Mouse (Mus musculus): ENCODE measurements around the gene Mpdu1. TPM values are rescaled to one million over a fixed set of nuclear protein-coding genes. Genes with fewer than 3 reads are reported as not detected.

The Mpdu1 gene
- polyA plus RNA-seq, 1 experiment from 2014 or later = 59.3 TPM

DNA sequence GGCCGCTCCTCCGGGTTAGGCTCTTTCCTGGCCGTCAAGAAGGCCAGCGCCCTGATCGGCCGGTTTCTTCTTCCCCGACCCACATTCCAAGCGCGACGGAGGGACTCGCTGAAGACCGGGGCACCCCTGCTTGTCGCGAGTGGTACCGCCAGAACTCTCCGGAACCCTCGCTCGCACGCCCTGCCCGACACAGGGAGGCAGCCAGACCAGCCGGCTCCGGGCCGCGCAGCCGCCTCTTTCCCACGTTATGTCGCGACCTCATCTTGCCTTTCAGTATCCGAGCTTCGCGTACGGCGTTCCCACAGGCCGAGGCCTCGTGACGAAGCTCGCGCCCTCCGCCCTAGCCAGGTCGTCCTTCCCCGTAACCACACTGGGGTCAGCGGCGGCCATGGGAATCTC lies 9.3 kb upstream of the Mpdu1 start:
- Histone ChIP-seq H3K9me3 (no peaks in the 10 kb centered on the region), H3K9ac (peak overlapping the region; percentile 100), H3K27ac (peak overlapping the region; percentile 97), H3K36me3 (peaks cover 75% of the 10 kb centered on the region), H3K4me1 (peaks cover 28% of the 10 kb centered on the region), H3K4me2 (replicated peaks) (peak overlapping the region; percentile 99), H3K27me3 (no peaks in the 10 kb centered on the region), H3K4me3 (peak overlapping the region; percentile 100)
- 0 out of 2 replicates have a peak, but pooled peaks have one; percentile 10 for ATAC-seq (ENCODE audit: low FRiP score, low read depth)
- under 1% methylated on average over 43 of the region's 43 CpGs for WGBS

DNA sequence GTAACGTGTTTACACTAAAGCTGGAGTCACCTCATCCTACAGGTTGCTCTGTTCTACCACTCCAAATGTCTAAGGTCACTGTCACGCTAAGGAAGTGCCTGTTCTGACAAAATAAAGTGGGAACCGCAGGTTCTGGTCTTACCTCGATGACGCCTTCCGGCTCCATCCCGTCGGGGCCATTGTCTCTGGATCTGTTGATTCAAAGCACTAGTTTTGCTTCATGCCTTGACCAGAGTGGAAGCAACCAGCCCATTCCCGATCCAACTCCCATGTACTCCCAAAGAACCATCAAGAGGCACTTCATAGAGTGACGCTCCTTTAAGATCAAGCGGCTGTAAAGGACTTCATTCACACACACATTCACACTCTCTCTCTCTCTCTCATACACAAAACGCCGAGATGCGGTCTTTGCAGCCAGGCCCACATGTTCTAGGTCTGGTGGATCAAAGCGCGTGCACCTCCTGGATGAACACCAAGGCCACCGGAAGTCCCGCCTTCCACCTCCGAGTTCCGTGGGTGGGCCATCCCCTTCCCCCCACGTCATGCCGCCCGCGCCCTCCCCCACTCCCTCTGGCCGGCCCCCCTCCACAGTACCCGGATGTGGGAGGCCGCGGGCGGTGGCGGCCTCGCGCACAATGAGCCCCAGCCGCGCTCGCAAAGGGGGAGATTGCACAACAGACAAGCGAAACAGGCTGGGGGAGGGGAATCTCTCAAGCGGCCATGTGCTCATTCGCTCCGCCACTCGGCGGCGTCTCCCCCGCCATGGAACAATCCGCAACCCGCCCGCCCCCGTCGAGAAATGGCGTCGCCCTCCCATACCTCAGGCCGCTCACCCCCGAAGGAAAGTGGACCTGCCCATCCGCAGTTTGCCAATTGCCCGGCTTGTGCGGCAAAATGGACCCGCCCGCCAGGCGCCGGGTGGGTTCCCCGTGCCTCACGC lies 8.6 kb upstream of the Mpdu1 start:
- H3K27me3 ChIP-seq = no peaks in the 10 kb centered on the region
- H3K9me3 ChIP-seq = no peaks in the 10 kb centered on the region
- under 1% methylated on average over 47 of the region's 61 CpGs for WGBS
- H3K27ac ChIP-seq = peak overlapping the region; percentile 97
- peak overlapping the region; percentile 100 for H3K9ac ChIP-seq
- peak; percentile 66 for ATAC-seq (ENCODE audit: low FRiP score, low read depth)
- H3K4me3 ChIP-seq = peak overlapping the region; percentile 100
- peaks cover 75% of the 10 kb centered on the region for H3K36me3 ChIP-seq
- peak overlapping the region; percentile 99 for H3K4me2 ChIP-seq (replicated peaks)
- peaks cover 28% of the 10 kb centered on the region for H3K4me1 ChIP-seq

DNA sequence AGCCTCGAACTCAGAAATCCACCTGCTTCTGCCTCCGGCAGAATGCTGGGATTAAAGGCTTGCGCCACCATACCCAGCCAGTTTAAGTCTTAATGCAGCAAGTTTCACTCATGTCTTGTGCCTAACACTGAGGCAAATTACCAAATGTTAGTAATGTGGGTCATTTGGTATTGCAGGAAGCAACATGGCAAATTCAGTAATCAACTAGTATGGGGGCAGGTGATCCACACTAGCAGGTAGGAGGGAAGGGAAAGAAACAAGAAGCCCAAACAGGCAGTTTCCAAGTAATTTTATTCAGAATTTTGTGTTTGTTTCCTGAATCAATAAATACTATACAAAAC lies 4.2 kb upstream of the Mpdu1 start:
- Histone ChIP-seq H3K4me3 (no peak overlapping the region), H3K36me3 (peaks cover 71% of the 10 kb centered on the region), H3K27me3 (no peaks in the 10 kb centered on the region), H3K9me3 (no peaks in the 10 kb centered on the region), H3K9ac (no peak overlapping the region), H3K27ac (no peak overlapping the region), H3K4me1 (peaks cover 27% of the 10 kb centered on the region), H3K4me2 (replicated peaks) (no peak overlapping the region)
- 84% methylated on average over 3 of the region's 3 CpGs for WGBS
- ATAC-seq (ENCODE audit: low FRiP score, low read depth) = no peak

GRCm38 (mm10) chr11:69665961-69666664 lies 3.7 kb upstream of the Mpdu1 start, which contains the start of gene Cd68:
Gene Cd68 (minus strand): TSS chr11:69666153.
- no peak within 1 kb of the TSS for H3K9ac ChIP-seq
- WGBS = 24% methylated on average over 7 of the region's 7 CpGs
- ATAC-seq (ENCODE audit: low FRiP score, low read depth) = no peak
- H3K9me3 ChIP-seq = no peaks in the 10 kb centered on the region
- peaks cover 32% of the 10 kb centered on the region for H3K4me1 ChIP-seq
- H3K27ac ChIP-seq = no peak within 1 kb of the TSS
- H3K27me3 ChIP-seq = no peaks in the 10 kb centered on the region
- H3K4me3 ChIP-seq = no peak within 1 kb of the TSS
- H3K36me3 ChIP-seq = peaks cover 71% of the 10 kb centered on the region
- H3K4me2 ChIP-seq (replicated peaks) = 0 out of 2 replicates have a peak within 1 kb of the TSS, but pooled peaks have one; percentile 25

- no peak for ATAC-seq (ENCODE audit: low FRiP score, low read depth)
- H3K27me3 ChIP-seq = no peaks in the 10 kb centered on the region
- peaks cover 29% of the 10 kb centered on the region for H3K4me1 ChIP-seq
- no peak overlapping the region for H3K27ac ChIP-seq
- peaks cover 67% of the 10 kb centered on the region for H3K36me3 ChIP-seq
- no peak overlapping the region for H3K4me3 ChIP-seq
- H3K9ac ChIP-seq = no peak overlapping the region
- H3K9me3 ChIP-seq = no peaks in the 10 kb centered on the region
- 0 out of 2 replicates have a peak overlapping the region, but pooled peaks have one; percentile 25 for H3K4me2 ChIP-seq (replicated peaks)
- WGBS = 70% methylated on average over 9 of the region's 9 CpGs
Observed at GRCm38 (mm10) chr11:69665457-69665960, 3.1 kb upstream of the Mpdu1 start.

GRCm38 (mm10) chr11:69664841-69665240 lies 2.4 kb upstream of the Mpdu1 start:
- H3K36me3 ChIP-seq = peaks cover 66% of the 10 kb centered on the region
- peaks cover 22% of the 10 kb centered on the region for H3K4me1 ChIP-seq
- H3K4me3 ChIP-seq = no peak overlapping the region
- no peaks in the 10 kb centered on the region for H3K9me3 ChIP-seq
- H3K4me2 ChIP-seq (replicated peaks) = no peak overlapping the region
- H3K27ac ChIP-seq = no peak overlapping the region
- 94% methylated on average over 7 of the region's 7 CpGs for WGBS
- no peaks in the 10 kb centered on the region for H3K27me3 ChIP-seq
- no peak overlapping the region for H3K9ac ChIP-seq
- no peak for ATAC-seq (ENCODE audit: low FRiP score, low read depth)

- H3K27ac ChIP-seq = peak overlapping the region; percentile 95; the same call in 1 of the 2 replicates
Observed at GRCm38 (mm10) chr11:69663795-69664194, 1.4 kb upstream of the Mpdu1 start.

GRCm38 (mm10) chr11:69662967-69663671 lies 677 bp upstream of the Mpdu1 start:
- Histone ChIP-seq H3K9ac (peak overlapping the region; percentile 71), H3K27ac (peak overlapping the region; percentile 95), H3K4me2 (replicated peaks) (peak overlapping the region; percentile 65), H3K4me1 (peaks cover 14% of the 10 kb centered on the region), H3K4me3 (peak overlapping the region; percentile 57), H3K27me3 (no peaks in the 10 kb centered on the region), H3K36me3 (peaks cover 63% of the 10 kb centered on the region), H3K9me3 (no peaks in the 10 kb centered on the region)
- 69% methylated on average over 13 of the region's 13 CpGs for WGBS
- ATAC-seq (ENCODE audit: low FRiP score, low read depth) = 0 out of 2 replicates have a peak, but pooled peaks have one; percentile 2

More at GRCm38 (mm10) chr11:69663795-69664194, 1.4 kb upstream of the Mpdu1 start:
- Histone ChIP-seq H3K4me3 (no peak overlapping the region), H3K9me3 (no peaks in the 10 kb centered on the region), H3K27me3 (no peaks in the 10 kb centered on the region), H3K9ac (no peak overlapping the region), H3K4me2 (replicated peaks) (peak overlapping the region; percentile 65; the same call in 1 of the 2 replicates), H3K36me3 (peaks cover 63% of the 10 kb centered on the region), H3K4me1 (peaks cover 14% of the 10 kb centered on the region)
- no peak for ATAC-seq (ENCODE audit: low FRiP score, low read depth)
- 88% methylated on average over 6 of the region's 6 CpGs for WGBS

- Histone ChIP-seq H3K36me3 (peaks cover 66% of the 10 kb centered on the region), H3K9me3 (no peaks in the 10 kb centered on the region), H3K9ac (peak overlapping the region; percentile 71), H3K27me3 (no peaks in the 10 kb centered on the region), H3K4me1 (peaks cover 19% of the 10 kb centered on the region), H3K4me2 (replicated peaks) (peak overlapping the region; percentile 65), H3K4me3 (peak overlapping the region; percentile 57), H3K27ac (peak overlapping the region; percentile 95; the same call in 1 of the 2 replicates)
- 82% methylated on average over 3 of the region's 3 CpGs for WGBS
- ATAC-seq (ENCODE audit: low FRiP score, low read depth) = no peak
Observed at GRCm38 (mm10) chr11:69661221-69661881, 1.1 kb downstream of the Mpdu1 start.

GRCm38 (mm10) chr11:69657462-69657881 lies 5.0 kb downstream of the Mpdu1 start:
- Histone ChIP-seq H3K36me3 (peaks cover 61% of the 10 kb centered on the region), H3K9ac (no peak overlapping the region), H3K27ac (no peak overlapping the region), H3K4me3 (no peak overlapping the region; the same call in 1 of the 2 replicates), H3K4me1 (peaks cover 32% of the 10 kb centered on the region), H3K27me3 (no peaks in the 10 kb centered on the region), H3K9me3 (no peaks in the 10 kb centered on the region), H3K4me2 (replicated peaks) (no peak overlapping the region)
- WGBS = 80% methylated on average over 15 of the region's 15 CpGs
- no peak for ATAC-seq (ENCODE audit: low FRiP score, low read depth)
